Mouse (Mus musculus): ENCODE measurements around the gene Etv5.

DNA sequence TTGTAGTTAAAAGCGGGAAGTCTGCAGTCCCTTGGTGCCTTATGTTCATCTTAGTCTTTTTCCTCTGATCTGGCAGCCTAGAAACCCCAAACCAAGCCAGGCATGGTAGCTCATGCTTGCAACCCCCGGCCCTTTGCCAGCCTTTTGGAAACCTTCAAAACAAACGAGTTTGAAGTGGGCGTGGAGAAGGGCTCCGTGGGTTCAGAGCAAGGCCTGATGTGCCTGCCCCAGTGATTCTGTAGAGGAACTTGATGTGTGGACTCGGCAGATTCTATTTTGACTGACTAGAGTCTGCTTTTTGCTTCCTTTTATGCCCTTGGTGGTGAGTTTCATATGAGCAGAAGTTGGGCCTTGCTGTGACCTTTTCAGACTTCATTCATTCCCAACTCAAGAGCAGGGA is 5.3 kb upstream of the Etv5 start:
- TF ChIP-seq CTCF (IDR thresholded peaks at IDR 0.05; ENCODE audit: borderline replicate concordance, extremely low read depth, insufficient read depth, insufficient read length) = no peak
- no peak for TF ChIP-seq POLR2A (IDR thresholded peaks at IDR 0.05; ENCODE audit: borderline replicate concordance, extremely low read depth, insufficient read depth, insufficient read length, poor library complexity, severe bottlenecking)
